Mouse (Mus musculus) testis, postnatal 14 days (tissue): ENCODE measurements around the gene D630045J12Rik.

ENCODE experiments used
- DNase-seq: peaks from one replicate; pipeline ENCODE4 v3.0.0; 2021; ENCODE audit warnings: low spot score

D630045J12Rik gene

DNA sequence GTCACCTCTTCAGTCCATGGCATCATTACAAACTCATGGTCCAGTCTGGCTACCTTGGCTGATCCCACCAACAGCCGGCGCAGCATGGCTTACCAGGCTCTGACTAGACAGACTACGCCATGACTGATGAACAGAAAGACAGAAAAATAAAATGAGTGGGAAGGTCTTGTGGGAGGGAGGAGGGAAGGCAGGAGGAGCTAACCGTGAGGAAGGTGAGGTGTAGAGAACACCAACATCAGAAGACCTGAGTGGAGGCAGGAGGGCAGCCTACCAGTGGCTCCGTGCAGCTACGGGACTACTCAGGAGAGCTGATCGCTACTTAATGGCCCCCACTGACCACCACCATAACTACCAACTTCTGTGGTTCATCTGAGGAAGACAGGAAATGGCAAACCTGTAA, 60.9 kb downstream of the D630045J12Rik start:
- no peak for DNase-seq

DNA sequence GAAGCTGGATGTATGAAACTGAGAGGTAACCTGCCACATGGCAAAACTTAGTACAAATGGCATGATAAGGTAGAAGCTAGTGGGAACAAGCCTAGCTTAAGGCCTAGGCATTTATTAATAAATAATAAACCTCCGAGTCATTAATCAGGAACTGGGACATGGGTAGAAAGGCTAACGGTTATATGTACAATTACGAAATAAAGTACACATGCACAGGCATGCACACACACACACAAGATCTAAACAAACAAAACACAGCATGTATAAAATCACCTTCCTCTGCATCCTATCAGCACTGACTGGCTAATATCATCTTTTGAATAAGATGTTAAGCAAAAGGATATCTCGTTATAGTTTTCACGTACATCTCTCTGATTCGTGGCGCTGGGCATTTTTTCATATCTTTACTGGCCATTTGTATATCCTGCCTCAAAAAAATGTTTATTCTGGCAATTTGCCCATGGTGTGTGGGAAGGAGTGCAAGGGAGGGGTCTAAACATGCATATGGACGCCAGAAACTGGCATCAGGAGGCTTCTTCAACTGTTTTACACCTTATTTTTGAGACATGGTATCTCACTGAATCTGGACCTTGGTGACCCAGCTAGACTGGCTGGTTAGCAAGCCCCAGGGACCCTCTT, 67.4 kb downstream of the D630045J12Rik start:
- no peak for DNase-seq

DNA sequence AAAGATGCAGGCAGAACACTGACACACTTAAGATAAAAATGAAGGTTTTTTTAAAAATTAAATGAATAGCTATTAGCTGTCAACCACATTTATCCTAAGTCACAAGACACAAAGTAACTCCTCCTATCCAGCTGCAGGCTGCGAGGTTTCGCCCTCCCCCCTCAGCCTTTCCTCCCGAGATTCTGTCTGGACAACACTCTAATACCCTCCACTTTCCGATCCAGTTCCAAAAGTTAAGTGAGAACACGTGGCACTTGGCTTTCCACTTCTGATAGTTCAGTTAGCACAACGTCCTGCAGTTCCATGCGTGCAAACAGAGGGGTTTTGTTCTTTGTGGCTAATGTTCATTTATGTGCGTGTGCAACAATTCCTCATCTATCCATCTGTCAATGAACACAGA, 69.0 kb downstream of the D630045J12Rik start:
- DNase-seq = no peak

- no peak for DNase-seq
These were observed 72.0 kb downstream of the D630045J12Rik start for GRCm38 (mm10) chr6:38181756-38182318.

DNA sequence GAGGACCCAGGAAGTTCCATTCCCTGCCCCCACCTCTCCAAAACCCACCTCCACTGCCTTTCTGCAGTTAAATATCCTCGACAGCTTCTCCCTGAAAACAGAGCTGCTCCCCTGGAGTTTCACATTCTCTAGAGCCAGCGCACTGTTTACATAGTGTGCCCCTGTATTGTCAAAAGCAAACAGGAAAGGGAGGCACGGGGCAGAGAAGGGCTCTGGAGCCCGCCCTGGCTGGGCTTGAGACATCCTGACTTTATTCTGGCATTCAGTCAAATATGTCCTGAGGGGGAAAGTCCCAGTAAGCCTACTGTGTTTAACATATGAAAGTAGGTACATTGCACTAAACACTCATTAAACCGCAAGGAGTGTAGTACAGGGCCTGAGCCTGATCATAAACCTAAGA, 73.1 kb downstream of the D630045J12Rik start:
- no peak for DNase-seq

GRCm38 (mm10) chr6:38165385-38165784, 88.4 kb downstream of the D630045J12Rik start:
- DNase-seq = no peak

DNA sequence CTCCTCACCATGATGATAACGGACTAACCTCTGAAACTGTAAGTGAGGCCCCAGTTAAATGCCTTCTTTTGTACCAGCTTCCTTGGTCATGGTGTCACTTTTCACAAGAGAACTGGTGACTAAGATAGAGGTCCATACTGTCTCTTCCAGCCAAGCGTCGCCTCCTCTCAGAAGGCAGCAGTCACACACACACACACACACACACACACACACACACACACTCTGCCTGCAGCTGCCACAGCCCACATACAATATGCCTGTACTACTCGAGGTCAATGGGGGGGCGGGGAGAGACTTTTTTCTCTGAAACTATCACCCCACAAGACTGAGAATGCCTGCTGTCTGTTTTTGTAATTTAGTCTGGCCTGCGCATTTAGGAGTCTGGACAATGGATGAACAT, 89.1 kb downstream of the D630045J12Rik start:
- DNase-seq = no peak

DNA sequence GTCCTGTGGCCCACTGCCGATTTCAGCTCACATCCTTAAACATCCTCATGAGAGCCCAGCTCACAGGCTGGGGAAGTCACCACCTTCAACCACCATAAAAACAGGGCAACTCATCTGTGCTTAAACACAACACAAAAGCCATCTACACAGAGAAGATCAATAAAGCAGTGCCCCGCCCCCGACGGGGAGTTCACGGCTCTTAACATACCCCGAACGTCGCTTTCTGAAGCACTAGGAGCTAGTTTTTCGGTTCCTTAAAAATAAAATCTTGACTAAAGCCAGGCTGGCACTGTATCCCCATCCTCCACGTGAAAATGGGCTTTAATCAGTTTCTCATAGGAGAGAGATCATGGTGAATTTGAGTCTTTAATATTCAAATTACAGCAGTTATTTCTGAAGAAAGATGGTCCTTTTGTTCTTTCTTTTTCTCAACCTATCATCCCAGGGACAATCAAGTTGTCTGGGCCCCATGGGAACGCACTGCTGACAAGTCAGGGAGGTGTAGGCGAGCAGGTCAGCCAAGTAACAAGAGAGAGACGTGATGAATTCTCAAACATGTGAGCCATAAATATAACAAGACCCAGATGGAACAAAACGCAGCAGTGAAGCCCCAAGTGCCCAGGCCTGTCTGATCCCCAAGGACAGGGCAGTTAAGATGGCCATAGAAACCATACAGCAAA, 90.8 kb downstream of the D630045J12Rik start:
- DNase-seq = no peak

DNA sequence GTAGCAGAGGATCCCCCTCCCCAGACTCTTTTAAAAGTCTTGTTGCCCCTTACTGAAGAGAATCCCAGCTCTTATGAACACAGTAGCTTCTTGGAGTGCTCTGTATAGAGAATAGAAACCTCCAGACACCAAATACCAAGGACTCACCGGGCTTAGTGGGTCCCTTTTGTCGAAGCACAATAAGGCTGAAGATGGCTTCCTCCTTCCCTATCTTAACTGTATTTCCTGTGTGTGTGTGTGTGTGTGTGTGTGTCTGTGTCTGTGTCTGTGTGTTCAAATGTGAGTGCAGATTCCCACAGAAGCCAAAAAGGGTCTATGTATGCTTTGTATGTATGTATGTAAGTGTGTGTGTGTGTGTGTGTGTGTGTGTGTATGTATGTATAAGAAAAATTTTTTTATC, 93.3 kb downstream of the D630045J12Rik start:
- no peak for DNase-seq

DNA sequence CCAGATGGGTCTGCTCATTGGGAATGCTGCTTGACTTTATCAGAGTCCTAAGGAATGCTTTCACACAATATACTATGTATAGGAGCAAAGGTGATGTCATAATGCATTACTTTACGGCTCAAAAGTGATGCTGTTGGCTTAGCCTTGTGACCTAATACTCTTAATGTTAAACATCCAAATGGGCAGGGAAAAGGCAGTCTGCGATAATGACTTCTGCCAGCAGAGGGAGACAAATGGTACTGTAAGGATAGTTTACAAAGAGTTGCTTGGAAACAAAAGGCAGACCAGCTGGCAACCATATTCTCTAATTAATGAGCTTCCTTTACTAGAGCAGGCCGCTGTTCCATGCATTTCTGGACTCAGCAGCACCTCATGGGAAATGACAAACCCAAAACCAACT, 93.7 kb downstream of the D630045J12Rik start:
- peak; percentile 58 for DNase-seq

GRCm38 (mm10) chr6:38159576-38159975, 94.2 kb downstream of the D630045J12Rik start:
- DNase-seq = no peak

DNA sequence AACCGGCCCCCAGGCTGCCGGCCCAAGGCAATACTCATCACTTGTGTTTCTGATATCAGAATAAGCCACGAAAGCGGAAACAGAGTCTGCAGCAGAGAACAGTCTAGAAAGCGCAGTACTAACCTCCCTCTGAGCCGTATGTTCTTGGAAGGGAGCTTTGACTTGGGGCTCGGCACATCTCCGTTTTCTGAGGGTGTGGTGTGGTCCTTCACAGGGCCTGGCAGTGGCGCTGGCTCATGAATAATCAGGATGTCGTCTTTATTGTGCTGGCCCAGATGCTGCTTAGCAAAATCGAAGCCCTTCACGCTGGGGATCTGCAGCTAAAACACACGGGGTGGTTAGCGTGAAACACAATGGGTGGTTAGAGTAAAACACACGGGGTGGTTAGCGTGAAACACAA, 95.9 kb downstream of the D630045J12Rik start:
- no peak for DNase-seq

DNA sequence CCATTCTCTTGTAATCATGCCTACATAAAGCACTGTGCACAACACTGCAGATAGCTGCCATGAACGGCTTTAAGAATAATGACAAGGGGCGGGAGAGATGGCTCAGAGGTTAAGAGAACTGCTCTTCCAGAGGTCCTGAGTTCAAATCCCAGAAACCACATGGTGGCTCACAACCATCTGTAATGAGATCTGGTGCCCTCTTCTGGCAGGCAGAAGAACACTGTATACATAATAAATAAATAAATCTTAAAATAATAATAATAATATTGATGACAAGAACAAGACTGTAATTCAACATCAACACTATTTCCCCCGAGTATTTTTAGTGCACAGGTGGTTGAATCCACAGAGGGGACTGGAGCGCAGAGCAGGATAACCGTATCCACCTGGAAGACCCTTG, 97.6 kb downstream of the D630045J12Rik start:
- no peak for DNase-seq

- DNase-seq = no peak
These were observed 101.5 kb downstream of the D630045J12Rik start for GRCm38 (mm10) chr6:38152305-38152704.

GRCm38 (mm10) chr6:38149483-38149882, 104.3 kb downstream of the D630045J12Rik start:
- DNase-seq = no peak

DNA sequence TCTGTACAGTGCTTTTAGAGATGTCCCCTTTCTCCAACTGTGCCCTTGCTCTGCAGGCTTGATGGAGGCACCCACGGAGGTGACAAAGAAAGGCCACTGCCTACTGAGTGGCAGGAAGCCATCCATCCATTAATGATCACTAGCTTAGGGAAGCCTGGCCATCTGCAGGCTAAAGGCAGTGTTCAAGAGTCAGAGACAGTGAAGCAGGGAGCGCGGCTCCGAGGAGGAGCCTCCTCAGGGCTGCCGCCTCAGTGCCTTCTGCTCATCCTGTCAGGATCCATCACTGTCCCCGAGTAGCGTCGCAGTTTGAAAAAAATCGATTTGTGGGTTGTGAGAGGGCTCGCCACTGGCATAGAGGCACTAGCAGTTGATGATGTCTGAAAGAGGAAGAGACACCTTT, 105.2 kb downstream of the D630045J12Rik start:
- DNase-seq = no peak

DNA sequence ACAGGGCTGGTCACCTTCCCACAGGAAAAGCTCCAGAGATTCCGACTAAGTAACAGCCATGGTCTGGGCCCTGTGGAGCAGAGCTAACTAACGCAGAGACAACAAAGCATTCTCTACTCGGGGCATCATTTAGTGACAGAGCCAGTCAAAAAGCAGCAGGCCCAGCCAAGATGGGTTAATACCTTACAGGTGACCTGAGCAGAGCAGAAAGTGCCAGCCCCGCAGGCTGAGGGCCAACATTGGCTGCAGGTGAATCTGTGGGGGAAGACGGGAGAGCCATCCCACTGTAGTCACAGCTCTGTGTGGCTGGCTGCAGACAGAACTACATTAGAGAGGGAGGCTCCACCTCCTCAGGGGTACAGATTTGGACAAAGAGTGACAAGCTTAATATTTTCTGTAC, 106.5 kb downstream of the D630045J12Rik start:
- no peak for DNase-seq

DNA sequence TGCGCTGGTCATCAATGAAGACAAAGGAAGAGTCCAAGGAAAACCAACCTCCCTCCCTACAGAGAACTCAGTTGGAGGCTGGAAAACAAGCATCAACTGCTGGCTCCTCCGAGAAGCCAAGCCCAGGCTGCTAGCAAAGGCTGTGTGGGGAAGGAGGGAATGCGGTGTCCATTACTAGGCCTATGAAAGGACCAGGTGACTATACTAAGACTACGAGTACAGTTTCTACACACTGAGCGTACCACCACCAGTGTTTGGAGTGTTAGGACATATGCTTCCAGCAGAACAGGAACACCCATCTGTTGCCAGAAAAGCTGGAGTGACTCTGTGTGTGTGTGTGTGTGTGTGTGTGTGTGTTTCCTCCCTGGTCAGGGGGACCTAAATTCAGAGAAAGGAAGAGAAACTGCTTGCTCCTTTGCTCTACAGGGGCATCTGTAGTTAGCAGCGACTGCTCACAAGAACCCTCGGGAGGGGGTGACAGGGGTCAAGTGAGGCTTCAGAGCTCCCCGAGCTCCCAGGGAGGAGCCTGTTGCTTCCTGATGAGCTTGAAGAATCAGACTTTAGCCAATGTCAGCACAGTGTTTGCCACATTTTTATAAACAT, 108.2 kb downstream of the D630045J12Rik start:
- DNase-seq = no peak

DNA sequence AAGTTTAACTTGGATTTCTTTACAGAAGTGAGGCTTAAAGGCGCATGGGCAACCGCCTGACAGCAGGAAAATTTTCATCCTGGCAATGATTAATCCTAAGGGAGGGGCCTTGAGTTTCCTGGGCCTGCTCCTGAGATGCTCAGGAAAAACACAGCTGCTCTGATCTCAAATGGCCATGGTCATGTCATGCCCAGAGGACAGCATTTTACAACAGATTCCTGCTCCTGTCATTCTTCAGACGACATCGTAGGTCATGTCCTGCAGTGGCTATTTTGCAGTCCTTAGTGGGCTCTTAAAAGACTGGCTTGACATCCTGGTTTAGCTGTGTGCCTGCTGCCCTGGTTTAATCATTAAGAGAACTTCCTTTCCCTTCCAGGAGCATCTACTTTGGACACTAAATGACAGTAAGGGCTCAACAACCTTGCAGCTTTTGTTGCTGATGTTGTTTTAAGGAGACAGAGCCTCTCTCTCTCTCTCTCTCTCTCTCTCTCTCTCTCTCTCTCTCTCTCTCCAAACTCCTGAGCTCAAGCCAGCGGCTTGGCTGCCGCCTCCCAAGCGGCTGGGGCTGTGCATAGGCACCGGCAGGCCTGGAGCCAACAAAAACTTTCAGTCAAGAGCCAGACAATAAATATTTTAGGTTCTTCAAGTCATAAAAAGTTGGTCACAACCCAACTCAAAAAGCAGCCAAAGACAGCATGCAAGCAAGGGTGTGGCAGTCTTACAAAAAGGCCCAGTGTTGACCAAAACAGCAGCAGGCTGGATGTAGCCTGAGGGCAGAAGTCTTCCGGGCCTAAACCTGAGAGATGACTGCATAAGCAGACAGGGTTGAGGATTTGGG, 109.4 kb downstream of the D630045J12Rik start:
- DNase-seq = peak; percentile 39

DNA sequence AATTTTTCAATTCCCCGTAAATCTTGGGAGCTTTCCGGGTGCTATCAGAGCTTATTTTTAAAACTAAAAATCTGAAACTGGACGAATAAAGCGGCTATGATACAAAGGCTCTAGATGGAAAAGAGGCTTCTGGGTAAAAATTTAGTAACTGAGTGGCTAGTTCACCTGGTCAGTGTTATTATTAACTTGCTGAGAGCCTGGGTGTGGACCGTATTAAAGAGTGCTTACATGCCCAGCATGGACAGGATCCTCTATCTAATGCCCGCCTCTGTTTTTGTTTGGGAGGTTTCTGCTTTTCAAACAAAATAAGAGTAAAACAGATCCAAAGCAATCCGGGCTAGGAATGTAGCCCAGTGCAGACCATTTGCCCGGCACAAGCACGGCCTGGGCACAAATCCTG, 113.4 kb downstream of the D630045J12Rik start:
- no peak for DNase-seq

GRCm38 (mm10) chr6:38139086-38139485, 114.7 kb downstream of the D630045J12Rik start:
- DNase-seq = no peak
